Mouse (Mus musculus): ENCODE results near the gene Parvb. TPM values are rescaled to one million over a fixed set of nuclear protein-coding genes. Genes with fewer than 3 reads are reported as not detected.
A peak's percentile ranks its signal among the peaks of the same experiment; 100 is the strongest.

The Parvb gene
- total and polyA plus RNA-seq, 2 experiments from 2014 or later: 4.3 to 9.6 TPM

- H3K9ac ChIP-seq (replicated peaks; ENCODE audit: low read length, poor library complexity, severe bottlenecking): no peak overlapping the region
- DNase-seq (ENCODE audit: low spot score) (no peak), ATAC-seq (ENCODE audit: low FRiP score) (no peak)
- no peak for TF ChIP-seq CTCF (IDR thresholded peaks at IDR 0.05)
- H3K9me3 ChIP-seq (ENCODE audit: low read length): no peaks in the 10 kb centered on the region
- WGBS: 95% methylated on average over 7 of the region's 7 CpGs
- H3K36me3 ChIP-seq (ENCODE audit: insufficient read depth, low read length): peaks cover 26% of the 10 kb centered on the region
- H3K4me2 ChIP-seq (ENCODE audit: low read depth, low read length, poor library complexity, severe bottlenecking): no peak overlapping the region
- H3K27me3 ChIP-seq (ENCODE audit: insufficient read depth, low read length): no peaks in the 10 kb centered on the region
- H3K27ac ChIP-seq (ENCODE audit: low read depth, low read length): no peak overlapping the region
- peaks cover 2% of the 10 kb centered on the region; the same call in 1 of the 2 replicates for H3K4me1 ChIP-seq (ENCODE audit: insufficient read depth, low read length)
- H3K4me3 ChIP-seq (ENCODE audit: low read depth, low read length): no peak overlapping the region
These were observed 17.4 kb upstream of the Parvb start for GRCm38 (mm10) chr15:84214476-84214875.

GRCm38 (mm10) chr15:84215273-84215672, 16.6 kb upstream of the Parvb start:
- peaks cover 2% of the 10 kb centered on the region; the same call in 1 of the 2 replicates for H3K4me1 ChIP-seq (ENCODE audit: insufficient read depth, low read length)
- no peak overlapping the region for H3K4me3 ChIP-seq (ENCODE audit: low read depth, low read length)
- no peak overlapping the region for H3K27ac ChIP-seq (ENCODE audit: low read depth, low read length)
- H3K9ac ChIP-seq (replicated peaks; ENCODE audit: low read length, poor library complexity, severe bottlenecking): no peak overlapping the region
- ATAC-seq (ENCODE audit: low FRiP score): no peak
- peaks cover 19% of the 10 kb centered on the region for H3K36me3 ChIP-seq (ENCODE audit: insufficient read depth, low read length)
- H3K9me3 ChIP-seq (ENCODE audit: low read length): no peaks in the 10 kb centered on the region
- TF ChIP-seq CTCF (IDR thresholded peaks at IDR 0.05): no peak
- no peak for DNase-seq (ENCODE audit: low spot score)
- H3K27me3 ChIP-seq (ENCODE audit: insufficient read depth, low read length): no peaks in the 10 kb centered on the region
- H3K4me2 ChIP-seq (ENCODE audit: low read depth, low read length, poor library complexity, severe bottlenecking): no peak overlapping the region
- 80% methylated on average over 2 of the region's 2 CpGs for WGBS

- H3K4me1 ChIP-seq (ENCODE audit: insufficient read depth, low read length): peaks cover 2% of the 10 kb centered on the region; the same call in 1 of the 2 replicates
- H3K36me3 ChIP-seq (ENCODE audit: insufficient read depth, low read length): peaks cover 13% of the 10 kb centered on the region
- no peak overlapping the region for H3K4me2 ChIP-seq (ENCODE audit: low read depth, low read length, poor library complexity, severe bottlenecking)
- H3K4me3 ChIP-seq (ENCODE audit: low read depth, low read length): no peak overlapping the region
- no peak for TF ChIP-seq CTCF (IDR thresholded peaks at IDR 0.05)
- H3K27ac ChIP-seq (ENCODE audit: low read depth, low read length): no peak overlapping the region
- no peak for ATAC-seq (ENCODE audit: low FRiP score)
- no peak overlapping the region for H3K9ac ChIP-seq (replicated peaks; ENCODE audit: low read length, poor library complexity, severe bottlenecking)
- no peaks in the 10 kb centered on the region for H3K9me3 ChIP-seq (ENCODE audit: low read length)
- no peak for DNase-seq (ENCODE audit: low spot score)
- H3K27me3 ChIP-seq (ENCODE audit: insufficient read depth, low read length): no peaks in the 10 kb centered on the region
These were observed 15.8 kb upstream of the Parvb start for GRCm38 (mm10) chr15:84216026-84216425.

GRCm38 (mm10) chr15:84216461-84217084, 15.3 kb upstream of the Parvb start:
- H3K27me3 ChIP-seq (ENCODE audit: insufficient read depth, low read length): no peaks in the 10 kb centered on the region
- 35% methylated on average over 7 of the region's 7 CpGs for WGBS
- no peak for TF ChIP-seq CTCF (IDR thresholded peaks at IDR 0.05)
- no peak for ATAC-seq (ENCODE audit: low FRiP score)
- peaks cover 2% of the 10 kb centered on the region; the same call in 1 of the 2 replicates for H3K4me1 ChIP-seq (ENCODE audit: insufficient read depth, low read length)
- H3K27ac ChIP-seq (ENCODE audit: low read depth, low read length): peak overlapping the region; percentile 27; the same call in 1 of the 2 replicates
- no peak overlapping the region for H3K4me2 ChIP-seq (ENCODE audit: low read depth, low read length, poor library complexity, severe bottlenecking)
- H3K9me3 ChIP-seq (ENCODE audit: low read length): no peaks in the 10 kb centered on the region
- H3K36me3 ChIP-seq (ENCODE audit: insufficient read depth, low read length): peaks cover 8% of the 10 kb centered on the region
- no peak overlapping the region for H3K4me3 ChIP-seq (ENCODE audit: low read depth, low read length)
- DNase-seq (ENCODE audit: low spot score): no peak
- H3K9ac ChIP-seq (replicated peaks; ENCODE audit: low read length, poor library complexity, severe bottlenecking): no peak overlapping the region

- TF ChIP-seq CTCF (IDR thresholded peaks at IDR 0.05): no peak
- Histone ChIP-seq H3K27me3 (ENCODE audit: insufficient read depth, low read length) (no peaks in the 10 kb centered on the region), H3K4me3 (ENCODE audit: low read depth, low read length) (no peak overlapping the region), H3K27ac (ENCODE audit: low read depth, low read length) (no peak overlapping the region), H3K9me3 (ENCODE audit: low read length) (no peaks in the 10 kb centered on the region), H3K9ac (replicated peaks; ENCODE audit: low read length, poor library complexity, severe bottlenecking) (no peak overlapping the region), H3K4me2 (ENCODE audit: low read depth, low read length, poor library complexity, severe bottlenecking) (no peak overlapping the region), H3K36me3 (ENCODE audit: insufficient read depth, low read length) (peaks cover 6% of the 10 kb centered on the region; the same call in 1 of the 2 replicates), H3K4me1 (ENCODE audit: insufficient read depth, low read length) (peaks cover 2% of the 10 kb centered on the region; the same call in 1 of the 2 replicates)
- no peak for ATAC-seq (ENCODE audit: low FRiP score)
- WGBS: 59% methylated on average over 23 of the region's 23 CpGs
- DNase-seq (ENCODE audit: low spot score): no peak
These were observed 13.7 kb upstream of the Parvb start for GRCm38 (mm10) chr15:84217969-84218782.

GRCm38 (mm10) chr15:84218783-84219271, 13.0 kb upstream of the Parvb start:
- Histone ChIP-seq H3K9ac (replicated peaks; ENCODE audit: low read length, poor library complexity, severe bottlenecking) (no peak overlapping the region), H3K27me3 (ENCODE audit: insufficient read depth, low read length) (no peaks in the 10 kb centered on the region), H3K36me3 (ENCODE audit: insufficient read depth, low read length) (peaks cover 6% of the 10 kb centered on the region; the same call in 1 of the 2 replicates), H3K4me2 (ENCODE audit: low read depth, low read length, poor library complexity, severe bottlenecking) (no peak overlapping the region), H3K4me3 (ENCODE audit: low read depth, low read length) (no peak overlapping the region), H3K4me1 (ENCODE audit: insufficient read depth, low read length) (peaks cover 2% of the 10 kb centered on the region), H3K9me3 (ENCODE audit: low read length) (no peaks in the 10 kb centered on the region), H3K27ac (ENCODE audit: low read depth, low read length) (no peak overlapping the region)
- WGBS: 59% methylated on average over 9 of the region's 9 CpGs
- no peak for ATAC-seq (ENCODE audit: low FRiP score)
- DNase-seq (ENCODE audit: low spot score): no peak
- TF ChIP-seq CTCF (IDR thresholded peaks at IDR 0.05): no peak
